Comparison of ENCODE assay signal across 20 mouse cellular contexts in the genomic region with DNA sequence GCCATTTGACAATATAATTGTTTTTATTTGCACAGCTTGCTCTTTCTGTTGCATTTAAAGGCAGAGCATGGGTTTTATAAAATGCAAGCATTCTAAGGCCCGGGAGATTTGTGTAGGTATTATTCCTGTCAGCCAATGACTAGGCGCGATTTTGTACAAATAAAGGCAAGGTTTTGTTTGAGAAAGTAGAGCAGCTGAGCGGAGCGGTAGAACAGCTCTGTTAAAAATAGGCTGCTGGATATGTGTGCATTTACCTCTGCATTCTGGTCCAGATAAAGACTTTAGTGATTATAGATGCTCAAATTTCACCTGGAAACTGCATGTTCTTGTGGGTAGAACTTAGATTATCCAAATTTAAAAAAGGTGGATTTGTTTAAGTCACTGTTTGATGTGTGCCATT. TPM values are rescaled to one million over a fixed set of nuclear protein-coding genes. Genes with fewer than 3 reads are reported as not detected.
DNase-seq lines count a peak whose midpoint lies in the region; ATAC-seq lines count a peak whose summit lies in the region.
"Had no signal": no experiment of that assay in that cellular context is flagged by ENCODE, and none has a peak within 500 bp of the region (broad histone marks: within the 10 kb centered on the region; RNA-seq: fewer than 3 reads in every experiment).

No protein-coding gene starts in this region.

- peak; percentile 47; the same call in 1 of the 2 replicates for ATAC-seq in frontal cortex, adult (ENCODE audit: low TSS enrichment)
- peak; percentile 86 for ATAC-seq in stomach, embryonic 14.5 days (ENCODE audit: insufficient number of reproducible peaks, insufficient read depth, low FRiP score, low read depth)
- ATAC-seq in stomach, embryonic 16.5 days (ENCODE audit: insufficient read depth, low FRiP score), result peak; percentile 77; the same call in 1 of the 2 replicates
- ATAC-seq: forebrain, embryonic 14.5 days; forebrain, embryonic 16.5 days had no signal

- no peak overlapping the region for H3K4me2 ChIP-seq in stomach, embryonic 14.5 days (replicated peaks; ENCODE audit: low read depth, low read length)
- no peak overlapping the region for H3K4me2 ChIP-seq in stomach, embryonic 16.5 days (ENCODE audit: low read depth, low read length)
- H3K4me2 ChIP-seq: embryonic facial prominence, embryonic 13.5 days; forebrain, embryonic 12.5 days had no signal

- H3K27me3 ChIP-seq in stomach, embryonic 14.5 days (ENCODE audit: control insufficient read depth, insufficient read depth, low read length), result no peaks in the 10 kb centered on the region
- H3K27me3 ChIP-seq in stomach, embryonic 16.5 days (ENCODE audit: control insufficient read depth, insufficient read depth, low read length), result no peaks in the 10 kb centered on the region
- H3K27me3 ChIP-seq in forebrain, embryonic 10.5 days (ENCODE audit: poor library complexity, severe bottlenecking), result no peaks in the 10 kb centered on the region
- H3K27me3 ChIP-seq: embryonic facial prominence, embryonic 13.5 days; forebrain, embryonic 12.5 days had no signal

- no peaks in the 10 kb centered on the region for H3K4me1 ChIP-seq in stomach, embryonic 14.5 days (ENCODE audit: control insufficient read depth, insufficient read depth, low read length)
- no peaks in the 10 kb centered on the region for H3K4me1 ChIP-seq in stomach, embryonic 16.5 days (ENCODE audit: control insufficient read depth, insufficient read depth, low read length)
- H3K4me1 ChIP-seq in forebrain, embryonic 10.5 days, result no peaks in the 10 kb centered on the region
- H3K4me1 ChIP-seq: embryonic facial prominence, embryonic 13.5 days; forebrain, embryonic 12.5 days had no signal

- no peak overlapping the region for H3K27ac ChIP-seq in stomach, embryonic 14.5 days (ENCODE audit: low read length)
- H3K27ac ChIP-seq in stomach, embryonic 16.5 days (ENCODE audit: low read length), result no peak overlapping the region
- H3K27ac ChIP-seq in forebrain, embryonic 10.5 days, result no peak overlapping the region
- H3K27ac ChIP-seq: embryonic facial prominence, embryonic 13.5 days; forebrain, embryonic 12.5 days had no signal

- H3K9me3 ChIP-seq in stomach, embryonic 14.5 days (ENCODE audit: control insufficient read depth, low read depth, low read length), result no peaks in the 10 kb centered on the region
- no peaks in the 10 kb centered on the region for H3K9me3 ChIP-seq in stomach, embryonic 16.5 days (replicated peaks; ENCODE audit: control insufficient read depth, low read length)
- no peaks in the 10 kb centered on the region for H3K9me3 ChIP-seq in forebrain, embryonic 10.5 days
- H3K9me3 ChIP-seq: embryonic facial prominence, embryonic 13.5 days; forebrain, embryonic 12.5 days had no signal

- no peak overlapping the region for H3K4me3 ChIP-seq in stomach, embryonic 14.5 days (ENCODE audit: low read depth, low read length)
- H3K4me3 ChIP-seq in stomach, embryonic 16.5 days (replicated peaks; ENCODE audit: low read length), result no peak overlapping the region
- no peak overlapping the region for H3K4me3 ChIP-seq in forebrain, embryonic 10.5 days
- H3K4me3 ChIP-seq: embryonic facial prominence, embryonic 13.5 days; forebrain, embryonic 12.5 days had no signal

- H3K36me3 ChIP-seq in stomach, embryonic 14.5 days (ENCODE audit: control insufficient read depth, insufficient read depth, low read length), result no peaks in the 10 kb centered on the region
- no peaks in the 10 kb centered on the region for H3K36me3 ChIP-seq in stomach, embryonic 16.5 days (ENCODE audit: control insufficient read depth, insufficient read depth, low read length)
- no peaks in the 10 kb centered on the region for H3K36me3 ChIP-seq in forebrain, embryonic 10.5 days (replicated peaks)
- H3K36me3 ChIP-seq: embryonic facial prominence, embryonic 13.5 days; forebrain, embryonic 12.5 days had no signal

- no peak overlapping the region for H3K9ac ChIP-seq in stomach, embryonic 14.5 days (replicated peaks; ENCODE audit: low read depth, low read length)
- no peak overlapping the region for H3K9ac ChIP-seq in stomach, embryonic 16.5 days (ENCODE audit: low read length)
- H3K9ac ChIP-seq: embryonic facial prominence, embryonic 13.5 days; forebrain, embryonic 12.5 days had no signal

- WGBS in stomach, embryonic 14.5 days, result 63% methylated on average over 5 of the region's 5 CpGs
- 46% methylated on average over 5 of the region's 5 CpGs for WGBS in stomach, embryonic 16.5 days
- WGBS in forebrain, embryonic 10.5 days, result 84% methylated on average over 5 of the region's 5 CpGs

- no peak for DNase-seq in frontal cortex, postnatal 10 days (ENCODE audit: low spot score in 2 of 2)
- peak; percentile 39 for DNase-seq in brain, adult 2 months (ENCODE audit: low read depth, low spot score)
- no peak for DNase-seq in adrenal gland, postnatal 36 days
- no peak for DNase-seq in forebrain, embryonic 10.5 days (ENCODE audit: extremely low spot score, low spot score)
- DNase-seq in urinary bladder, adult 18-20 months (ENCODE audit: low spot score in 2 of 2), result no peak
- DNase-seq: adrenal gland, adult 2 months; adrenal gland, postnatal 10 days; adrenal gland, postnatal 25 days; cerebellum, adult 11 months; cerebellum, adult 18-20 months; cerebellum, adult 8-10 months; cerebellum, adult 9-11 months; cerebellum, postnatal 14 days had no signal

RNA-seq across cellular contexts. Expression of gene Serinc1, which starts 25.3 kb away (rescaled TPM):
- 162 and 167 TPM in 2 replicates for polyA plus RNA-seq in stomach, embryonic 14.5 days (2014; fragmentation: Nextera tagmentation; extraction: Ambion mirVana)
- 139 and 141 TPM in 2 replicates for polyA plus RNA-seq in stomach, embryonic 16.5 days (2015; fragmentation: Nextera tagmentation; extraction: Ambion mirVana)
- 100 to 1,000 TPM; 308 to 387 TPM for total RNA-seq in adrenal gland, postnatal 36 days (2021)
- polyA plus RNA-seq in forebrain, embryonic 10.5 days (2016; fragmentation: Nextera tagmentation; extraction: Ambion mirVana), result 119 and 121 TPM in 2 replicates
